Mouse (Mus musculus): ENCODE results near the gene Zp3. TPM values are rescaled to one million over a fixed set of nuclear protein-coding genes. Genes with fewer than 3 reads are reported as not detected.
A peak's percentile ranks its signal among the peaks of the same experiment; 100 is the strongest.

The Zp3 gene
- polyA plus RNA-seq, 1 experiment: not detected

GRCm38 (mm10) chr5:136017262-136017661, 37.4 kb downstream of the Zp3 start:
- Histone ChIP-seq H3K4me3 (replicated peaks; ENCODE audit: control insufficient read depth, low read depth, low read length) (no peak overlapping the region), H3K27ac (ENCODE audit: control insufficient read depth, insufficient read depth, low read depth, low read length, poor library complexity) (no peak overlapping the region), H3K4me1 (ENCODE audit: control insufficient read depth, insufficient read depth, low read length) (no peaks in the 10 kb centered on the region)
- TF ChIP-seq CTCF (IDR thresholded peaks at IDR 0.05; ENCODE audit: control insufficient read depth, insufficient read depth, low read length) (no peak), POLR2A (IDR thresholded peaks at IDR 0.05; ENCODE audit: borderline replicate concordance, control insufficient read depth, low read depth, low read length) (no peak)
- 70% methylated on average over 6 of the region's 6 CpGs for WGBS

- 75% methylated on average over 2 of the region's 2 CpGs for WGBS
- Histone ChIP-seq H3K4me1 (ENCODE audit: control insufficient read depth, insufficient read depth, low read length) (no peaks in the 10 kb centered on the region; the same call in 1 of the 2 replicates), H3K27ac (ENCODE audit: control insufficient read depth, insufficient read depth, low read depth, low read length, poor library complexity) (no peak overlapping the region), H3K4me3 (replicated peaks; ENCODE audit: control insufficient read depth, low read depth, low read length) (no peak overlapping the region)
- no peak for TF ChIP-seq POLR2A (IDR thresholded peaks at IDR 0.05; ENCODE audit: borderline replicate concordance, control insufficient read depth, low read depth, low read length)
- TF ChIP-seq CTCF (IDR thresholded peaks at IDR 0.05; ENCODE audit: control insufficient read depth, insufficient read depth, low read length): no peak
Observed at GRCm38 (mm10) chr5:136018726-136019125, 38.8 kb downstream of the Zp3 start.

- 65% methylated on average over 1 of the region's 1 CpGs for WGBS
- no peak overlapping the region for H3K27ac ChIP-seq (ENCODE audit: control insufficient read depth, insufficient read depth, low read depth, low read length, poor library complexity)
Observed at GRCm38 (mm10) chr5:136019907-136020306, 40.0 kb downstream of the Zp3 start.

GRCm38 (mm10) chr5:136025712-136026111, 45.8 kb downstream of the Zp3 start:
- no peak for TF ChIP-seq POLR2A (IDR thresholded peaks at IDR 0.05; ENCODE audit: borderline replicate concordance, control insufficient read depth, low read depth, low read length)
- no peak for TF ChIP-seq CTCF (IDR thresholded peaks at IDR 0.05; ENCODE audit: control insufficient read depth, insufficient read depth, low read length)
- WGBS: 70% methylated on average over 3 of the region's 3 CpGs
- H3K27ac ChIP-seq (ENCODE audit: control insufficient read depth, insufficient read depth, low read depth, low read length, poor library complexity): no peak overlapping the region
- H3K4me3 ChIP-seq (replicated peaks; ENCODE audit: control insufficient read depth, low read depth, low read length): no peak overlapping the region
- H3K4me1 ChIP-seq (ENCODE audit: control insufficient read depth, insufficient read depth, low read length): no peaks in the 10 kb centered on the region; the same call in 1 of the 2 replicates

More at GRCm38 (mm10) chr5:136019907-136020306, 40.0 kb downstream of the Zp3 start:
- H3K4me3 ChIP-seq (replicated peaks; ENCODE audit: control insufficient read depth, low read depth, low read length): no peak overlapping the region
- H3K4me1 ChIP-seq (ENCODE audit: control insufficient read depth, insufficient read depth, low read length): no peaks in the 10 kb centered on the region; the same call in 1 of the 2 replicates
- TF ChIP-seq CTCF (IDR thresholded peaks at IDR 0.05; ENCODE audit: control insufficient read depth, insufficient read depth, low read length): no peak

- H3K27ac ChIP-seq (ENCODE audit: control insufficient read depth, insufficient read depth, low read depth, low read length, poor library complexity): no peak overlapping the region
- 89% methylated on average over 9 of the region's 9 CpGs for WGBS
- H3K4me1 ChIP-seq (ENCODE audit: control insufficient read depth, insufficient read depth, low read length): no peaks in the 10 kb centered on the region; the same call in 1 of the 2 replicates
- TF ChIP-seq POLR2A (IDR thresholded peaks at IDR 0.05; ENCODE audit: borderline replicate concordance, control insufficient read depth, low read depth, low read length) (no peak), CTCF (IDR thresholded peaks at IDR 0.05; ENCODE audit: control insufficient read depth, insufficient read depth, low read length) (no peak)
- H3K4me3 ChIP-seq (replicated peaks; ENCODE audit: control insufficient read depth, low read depth, low read length): no peak overlapping the region
Observed at GRCm38 (mm10) chr5:136026859-136027258, 47.0 kb downstream of the Zp3 start.

GRCm38 (mm10) chr5:136027612-136028311, 47.9 kb downstream of the Zp3 start:
- no peak overlapping the region for H3K4me3 ChIP-seq (replicated peaks; ENCODE audit: control insufficient read depth, low read depth, low read length)
- no peak for TF ChIP-seq POLR2A (IDR thresholded peaks at IDR 0.05; ENCODE audit: borderline replicate concordance, control insufficient read depth, low read depth, low read length)
- peak; percentile 9; the same call in 1 of the 2 replicates for TF ChIP-seq CTCF (IDR thresholded peaks at IDR 0.05; ENCODE audit: control insufficient read depth, insufficient read depth, low read length)
- 87% methylated on average over 11 of the region's 11 CpGs for WGBS
- no peak overlapping the region for H3K27ac ChIP-seq (ENCODE audit: control insufficient read depth, insufficient read depth, low read depth, low read length, poor library complexity)
- no peaks in the 10 kb centered on the region; the same call in 1 of the 2 replicates for H3K4me1 ChIP-seq (ENCODE audit: control insufficient read depth, insufficient read depth, low read length)

- Histone ChIP-seq H3K27ac (ENCODE audit: control insufficient read depth, insufficient read depth, low read depth, low read length, poor library complexity) (0 out of 2 replicates have a peak overlapping the region, but pooled peaks have one; percentile 14), H3K4me3 (replicated peaks; ENCODE audit: control insufficient read depth, low read depth, low read length) (no peak overlapping the region), H3K4me1 (ENCODE audit: control insufficient read depth, insufficient read depth, low read length) (peaks cover 3% of the 10 kb centered on the region; the same call in 1 of the 2 replicates)
- TF ChIP-seq CTCF (IDR thresholded peaks at IDR 0.05; ENCODE audit: control insufficient read depth, insufficient read depth, low read length) (no peak), POLR2A (IDR thresholded peaks at IDR 0.05; ENCODE audit: borderline replicate concordance, control insufficient read depth, low read depth, low read length) (no peak)
- 41% methylated on average over 4 of the region's 4 CpGs for WGBS
Observed at GRCm38 (mm10) chr5:136034868-136035267, 55.0 kb downstream of the Zp3 start.

- 35% methylated on average over 1 of the region's 1 CpGs for WGBS
- H3K4me1 ChIP-seq (ENCODE audit: control insufficient read depth, insufficient read depth, low read length): peaks cover 3% of the 10 kb centered on the region; the same call in 1 of the 2 replicates
- H3K4me3 ChIP-seq (replicated peaks; ENCODE audit: control insufficient read depth, low read depth, low read length): no peak overlapping the region
- TF ChIP-seq CTCF (IDR thresholded peaks at IDR 0.05; ENCODE audit: control insufficient read depth, insufficient read depth, low read length): no peak
- TF ChIP-seq POLR2A (IDR thresholded peaks at IDR 0.05; ENCODE audit: borderline replicate concordance, control insufficient read depth, low read depth, low read length): no peak
- H3K27ac ChIP-seq (ENCODE audit: control insufficient read depth, insufficient read depth, low read depth, low read length, poor library complexity): 0 out of 2 replicates have a peak overlapping the region, but pooled peaks have one; percentile 14
Observed at GRCm38 (mm10) chr5:136035285-136035684, 55.4 kb downstream of the Zp3 start.
